Mouse (Mus musculus): ENCODE measurements at regions not wholly inside any gene's neighbourhood (a gene's known extent, or its start where the extent isn't known, plus 50 kb on each side); places are given as distances from the start of the nearest gene placed in this dataset.

GRCm38 (mm10) chr1:61540081-61540480 is 98.5 kb upstream of the Pard3b start:
- H3K4me1 ChIP-seq = no peaks in the 10 kb centered on the region
- H3K4me3 ChIP-seq = no peak overlapping the region
- no peak overlapping the region for H3K4me2 ChIP-seq
- H3K27me3 ChIP-seq (replicated peaks) = no peaks in the 10 kb centered on the region
- ATAC-seq (replicated peaks) = no peak
- H3K27ac ChIP-seq = no peak overlapping the region
- H3K36me3 ChIP-seq (replicated peaks) = no peaks in the 10 kb centered on the region
- no peak overlapping the region for H3K9ac ChIP-seq
- no peaks in the 10 kb centered on the region for H3K9me3 ChIP-seq
- 75% methylated on average over 3 of the region's 3 CpGs for WGBS

GRCm38 (mm10) chr1:61541166-61541565 is 97.5 kb upstream of the Pard3b start:
- no peaks in the 10 kb centered on the region for H3K4me1 ChIP-seq
- no peak overlapping the region for H3K4me2 ChIP-seq
- no peak overlapping the region for H3K27ac ChIP-seq
- no peak for ATAC-seq (replicated peaks)
- no peak overlapping the region for H3K4me3 ChIP-seq
- H3K9me3 ChIP-seq = no peaks in the 10 kb centered on the region
- no peaks in the 10 kb centered on the region for H3K27me3 ChIP-seq (replicated peaks)
- 98% methylated on average over 4 of the region's 4 CpGs for WGBS
- H3K9ac ChIP-seq = no peak overlapping the region
- H3K36me3 ChIP-seq (replicated peaks) = no peaks in the 10 kb centered on the region

- H3K9ac ChIP-seq = no peak overlapping the region
- H3K27me3 ChIP-seq (replicated peaks) = no peaks in the 10 kb centered on the region
- H3K27ac ChIP-seq = no peak overlapping the region
- no peaks in the 10 kb centered on the region for H3K36me3 ChIP-seq (replicated peaks)
- H3K4me1 ChIP-seq = peaks cover 5% of the 10 kb centered on the region; the same call in 1 of the 2 replicates
- H3K4me2 ChIP-seq = no peak overlapping the region
- WGBS = 69% methylated on average over 21 of the region's 21 CpGs
- H3K9me3 ChIP-seq = no peaks in the 10 kb centered on the region
- H3K4me3 ChIP-seq = no peak overlapping the region
- ATAC-seq (replicated peaks) = 0 out of 2 replicates have a peak, but pooled peaks have one; percentile 37
Observed at GRCm38 (mm10) chr1:61552577-61553517, 85.8 kb upstream of the Pard3b start.

GRCm38 (mm10) chr1:61559514-61559913 is 79.1 kb upstream of the Pard3b start:
- no peak overlapping the region for H3K27ac ChIP-seq
- H3K4me1 ChIP-seq = no peaks in the 10 kb centered on the region
- no peaks in the 10 kb centered on the region for H3K9me3 ChIP-seq
- H3K27me3 ChIP-seq (replicated peaks) = no peaks in the 10 kb centered on the region
- no peak for ATAC-seq (replicated peaks)
- no peak overlapping the region for H3K4me3 ChIP-seq
- H3K4me2 ChIP-seq = no peak overlapping the region
- 66% methylated on average over 2 of the region's 2 CpGs for WGBS
- H3K36me3 ChIP-seq (replicated peaks) = no peaks in the 10 kb centered on the region
- no peak overlapping the region for H3K9ac ChIP-seq

- WGBS = 83% methylated on average over 2 of the region's 2 CpGs
- ATAC-seq (replicated peaks) = no peak
- no peaks in the 10 kb centered on the region for H3K36me3 ChIP-seq (replicated peaks)
Observed at GRCm38 (mm10) chr1:61562091-61562490, 76.5 kb upstream of the Pard3b start.

GRCm38 (mm10) chr1:61565471-61565870 is 73.2 kb upstream of the Pard3b start:
- H3K9ac ChIP-seq = no peak overlapping the region
- no peak overlapping the region for H3K4me3 ChIP-seq
- no peaks in the 10 kb centered on the region for H3K27me3 ChIP-seq (replicated peaks)
- no peaks in the 10 kb centered on the region for H3K36me3 ChIP-seq (replicated peaks)
- no peak overlapping the region for H3K27ac ChIP-seq
- no peak for ATAC-seq (replicated peaks)
- no peaks in the 10 kb centered on the region for H3K4me1 ChIP-seq
- no peak overlapping the region for H3K4me2 ChIP-seq
- WGBS = 82% methylated on average over 4 of the region's 4 CpGs
- H3K9me3 ChIP-seq = no peaks in the 10 kb centered on the region

More at GRCm38 (mm10) chr1:61562091-61562490, 76.5 kb upstream of the Pard3b start:
- H3K9me3 ChIP-seq = no peaks in the 10 kb centered on the region
- no peak overlapping the region for H3K27ac ChIP-seq
- H3K4me2 ChIP-seq = no peak overlapping the region
- H3K27me3 ChIP-seq (replicated peaks) = no peaks in the 10 kb centered on the region
- H3K4me3 ChIP-seq = no peak overlapping the region
- no peak overlapping the region for H3K9ac ChIP-seq
- no peaks in the 10 kb centered on the region for H3K4me1 ChIP-seq

GRCm38 (mm10) chr1:61574276-61574675 is 64.3 kb upstream of the Pard3b start:
- WGBS = 73% methylated on average over 2 of the region's 2 CpGs

GRCm38 (mm10) chr1:61576758-61577157 is 61.9 kb upstream of the Pard3b start:
- Histone ChIP-seq H3K36me3 (replicated peaks) (no peaks in the 10 kb centered on the region), H3K27me3 (replicated peaks) (no peaks in the 10 kb centered on the region), H3K4me1 (no peaks in the 10 kb centered on the region), H3K27ac (no peak overlapping the region), H3K4me3 (no peak overlapping the region), H3K4me2 (no peak overlapping the region), H3K9ac (no peak overlapping the region), H3K9me3 (no peaks in the 10 kb centered on the region)
- no peak for ATAC-seq (replicated peaks)
- WGBS = 89% methylated on average over 4 of the region's 4 CpGs

More at GRCm38 (mm10) chr1:61574276-61574675, 64.3 kb upstream of the Pard3b start:
- H3K27ac ChIP-seq = no peak overlapping the region
- no peak overlapping the region for H3K4me2 ChIP-seq
- H3K4me3 ChIP-seq = no peak overlapping the region
- H3K36me3 ChIP-seq (replicated peaks) = no peaks in the 10 kb centered on the region
- H3K4me1 ChIP-seq = no peaks in the 10 kb centered on the region
- no peaks in the 10 kb centered on the region for H3K9me3 ChIP-seq
- no peaks in the 10 kb centered on the region for H3K27me3 ChIP-seq (replicated peaks)
- H3K9ac ChIP-seq = no peak overlapping the region
- no peak for ATAC-seq (replicated peaks)

- no peak for ATAC-seq (replicated peaks)
- Histone ChIP-seq H3K9ac (no peak overlapping the region), H3K4me2 (no peak overlapping the region), H3K27me3 (replicated peaks) (no peaks in the 10 kb centered on the region), H3K4me1 (no peaks in the 10 kb centered on the region), H3K4me3 (no peak overlapping the region), H3K36me3 (replicated peaks) (no peaks in the 10 kb centered on the region), H3K9me3 (no peaks in the 10 kb centered on the region), H3K27ac (no peak overlapping the region)
- WGBS = 82% methylated on average over 8 of the region's 8 CpGs
Observed at GRCm38 (mm10) chr1:61587251-61587650, 51.4 kb upstream of the Pard3b start.

All from midbrain, embryonic 15.5 days (tissue).